Mouse (Mus musculus): ENCODE data around the gene Rps6ka5.

Gene Rps6ka5

DNA sequence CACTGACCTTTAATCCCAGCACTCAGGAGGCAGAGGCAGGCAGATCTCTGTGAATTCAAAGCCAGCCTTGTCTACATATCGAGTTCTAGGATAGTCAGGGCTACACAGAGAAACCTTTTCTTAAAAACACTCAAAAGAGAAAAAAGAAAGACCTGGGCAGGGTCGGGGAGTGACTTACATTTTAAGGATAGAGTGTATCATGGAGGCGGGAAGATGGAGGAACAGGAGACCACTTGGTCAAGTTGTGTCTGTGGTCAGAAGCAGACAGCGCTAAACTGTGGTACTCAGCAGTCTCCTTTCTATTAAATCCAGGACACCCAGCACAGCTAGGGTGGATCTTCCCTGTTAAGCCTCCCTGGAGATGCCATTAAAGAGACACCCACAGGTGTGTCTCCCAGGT, at the start of gene Rps6ka5:
TSS of gene Rps6ka5 (minus strand) at position 333 of the 400 bp plus-strand sequence.
- CTCF ChIA-PET, result no interaction called here

- CTCF ChIA-PET, result no interaction called here
Measured at GRCm38 (mm10) chr12:100775911-100776581, 49.3 kb upstream of the Rps6ka5 start.

DNA sequence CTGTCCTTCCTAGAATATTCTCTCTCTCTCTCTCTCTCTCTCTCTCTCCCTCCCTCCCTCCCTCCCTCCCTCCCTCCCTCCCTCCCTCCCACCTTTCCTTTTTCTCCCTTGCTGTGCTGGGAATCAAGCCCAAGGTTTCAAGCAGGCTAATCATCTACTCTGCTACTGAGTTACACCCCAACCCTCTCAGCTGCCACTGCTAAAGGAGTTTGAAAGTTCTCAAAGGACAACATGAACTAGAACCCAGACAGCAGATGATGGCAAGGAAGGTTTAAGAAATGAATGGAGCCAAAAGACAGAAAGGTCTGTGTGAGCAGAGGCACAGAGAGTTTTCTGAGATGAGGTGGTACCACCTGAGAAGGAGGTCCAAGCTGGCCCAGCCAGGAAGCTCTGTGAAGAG, 48.5 kb upstream of the Rps6ka5 start:
- CTCF ChIA-PET, result no interaction called here

GRCm38 (mm10) chr12:100774756-100775155, 48.0 kb upstream of the Rps6ka5 start:
- CTCF ChIA-PET, result no interaction called here

- CTCF ChIA-PET, result interaction anchor here (0.5 to 0.8 kb wide), 3 partner anchors 39 to 158 kb away, joined by 3 to 17 read pairs (median 3); no protein-coding TSS in a partner anchor
Measured at GRCm38 (mm10) chr12:100772230-100772984, 45.6 kb upstream of the Rps6ka5 start.

DNA sequence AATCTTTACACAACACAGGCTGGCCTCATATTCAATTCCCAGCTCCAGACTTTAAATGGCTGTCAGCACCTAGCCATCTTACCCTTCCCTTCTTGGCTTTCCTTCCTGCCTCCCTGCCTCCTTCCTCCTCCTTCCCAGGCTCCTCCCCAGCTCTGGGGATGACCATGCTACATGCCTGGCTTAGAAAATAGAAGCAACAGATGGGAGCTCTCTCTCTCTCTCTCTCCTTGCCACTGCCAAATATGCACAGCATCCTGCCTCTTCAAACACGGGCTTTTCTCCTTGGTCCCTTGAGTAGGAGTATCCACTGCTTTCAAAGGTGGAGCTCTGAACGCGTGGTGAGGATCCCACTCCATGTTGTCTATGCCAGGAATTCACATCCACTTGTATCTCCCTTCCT, 44.0 kb upstream of the Rps6ka5 start:
- CTCF ChIA-PET, result interaction anchor here (0.6 to 0.7 kb wide), 2 partner anchors 18 to 131 kb away, joined by 4 to 5 read pairs; no protein-coding TSS in a partner anchor

GRCm38 (mm10) chr12:100769871-100770270, 43.1 kb upstream of the Rps6ka5 start:
- CTCF ChIA-PET, result no interaction called here

- CTCF ChIA-PET, result no interaction called here
Measured at GRCm38 (mm10) chr12:100764329-100765018, 37.7 kb upstream of the Rps6ka5 start.

- CTCF ChIA-PET, result no interaction called here
Measured at GRCm38 (mm10) chr12:100762663-100763425, 36.1 kb upstream of the Rps6ka5 start.

DNA sequence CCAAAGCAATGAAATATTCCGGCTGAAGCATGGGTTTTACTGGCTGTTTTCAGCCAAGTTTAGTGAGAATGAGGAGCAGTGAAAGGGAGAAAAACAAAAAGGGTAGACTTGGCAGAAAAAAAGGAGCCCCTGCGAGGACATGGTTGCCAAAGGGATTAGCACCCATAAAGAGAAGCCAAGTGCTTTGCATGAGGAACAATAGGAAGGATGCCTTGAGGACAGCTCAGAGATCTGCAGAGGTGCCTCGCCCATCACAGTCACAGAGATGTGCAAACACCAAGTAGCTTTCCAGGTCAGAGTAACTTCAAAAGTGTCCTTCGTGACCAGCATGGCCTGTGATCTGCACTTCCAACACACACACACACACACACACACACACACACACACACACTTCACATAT, 30.6 kb upstream of the Rps6ka5 start:
- CTCF ChIA-PET, result no interaction called here

DNA sequence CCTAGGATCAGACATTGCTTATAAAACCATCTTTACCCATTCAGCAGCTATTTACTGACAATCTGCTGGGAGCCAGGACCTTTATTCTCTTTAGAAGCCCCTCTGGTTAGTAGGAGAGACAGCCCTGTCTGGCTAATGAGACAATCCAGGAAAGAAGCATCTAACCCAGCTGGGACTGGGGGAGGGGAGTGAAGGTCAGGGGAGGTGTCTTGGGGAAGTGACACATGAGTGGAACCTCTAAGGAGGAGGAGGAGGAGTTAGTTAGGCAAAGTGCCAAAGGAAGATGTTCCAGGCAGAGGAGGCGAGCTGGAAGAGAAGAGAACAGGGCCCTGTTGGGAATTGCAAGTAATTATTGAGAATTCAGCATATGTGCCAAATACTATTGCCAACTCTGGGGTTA, 26.9 kb upstream of the Rps6ka5 start:
- CTCF ChIA-PET, result no interaction called here

DNA sequence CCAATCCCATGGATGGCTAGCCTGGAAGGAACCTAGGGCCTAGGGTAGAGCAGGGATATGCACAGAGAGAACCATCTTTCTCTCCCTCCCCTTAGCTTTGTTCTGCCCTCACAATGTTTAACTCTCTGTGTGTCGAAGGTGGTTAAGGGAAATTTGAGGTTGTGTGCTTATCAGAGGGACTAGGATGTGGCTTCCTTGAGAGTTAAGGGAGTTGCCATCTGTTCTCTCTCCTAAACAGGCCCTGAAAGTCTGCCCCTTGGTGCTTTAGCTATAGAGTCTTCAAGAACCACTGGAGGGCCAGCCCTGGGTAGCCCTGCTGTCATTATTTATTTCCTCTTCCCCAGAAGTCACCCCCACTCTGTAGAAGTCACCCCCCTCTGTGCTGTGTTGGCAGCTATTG, 26.2 kb upstream of the Rps6ka5 start:
- CTCF ChIA-PET, result no interaction called here

GRCm38 (mm10) chr12:100742468-100742867, 15.7 kb upstream of the Rps6ka5 start:
- CTCF ChIA-PET, result no interaction called here

DNA sequence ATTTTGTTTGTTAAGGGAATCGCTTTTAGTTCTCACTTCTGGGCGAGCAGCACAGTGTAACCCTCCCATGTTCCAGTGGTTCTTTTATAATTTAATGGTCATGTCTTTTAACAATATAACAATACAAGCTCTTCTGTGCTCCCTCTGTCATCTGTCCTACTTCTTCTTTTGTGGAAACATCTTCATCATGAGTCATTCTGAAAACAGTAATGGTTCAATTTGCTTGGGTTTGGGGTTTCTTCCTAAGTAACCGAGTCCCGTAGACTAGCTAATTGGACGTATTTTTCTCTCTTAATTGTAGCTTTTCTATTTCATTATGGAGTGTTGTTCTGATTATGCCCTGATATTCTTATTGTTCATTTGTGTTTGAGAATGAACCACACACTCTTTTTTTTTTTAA, 13.5 kb upstream of the Rps6ka5 start:
- CTCF ChIA-PET, result no interaction called here

GRCm38 (mm10) chr12:100739011-100739570, 12.3 kb upstream of the Rps6ka5 start:
- CTCF ChIA-PET, result no interaction called here

- CTCF ChIA-PET, result no interaction called here
Measured at GRCm38 (mm10) chr12:100738498-100738897, 11.7 kb upstream of the Rps6ka5 start.

- CTCF ChIA-PET, result no interaction called here
Measured at GRCm38 (mm10) chr12:100735581-100735980, 8.8 kb upstream of the Rps6ka5 start.

- CTCF ChIA-PET, result no interaction called here
Measured at GRCm38 (mm10) chr12:100735156-100735555, 8.4 kb upstream of the Rps6ka5 start.

DNA sequence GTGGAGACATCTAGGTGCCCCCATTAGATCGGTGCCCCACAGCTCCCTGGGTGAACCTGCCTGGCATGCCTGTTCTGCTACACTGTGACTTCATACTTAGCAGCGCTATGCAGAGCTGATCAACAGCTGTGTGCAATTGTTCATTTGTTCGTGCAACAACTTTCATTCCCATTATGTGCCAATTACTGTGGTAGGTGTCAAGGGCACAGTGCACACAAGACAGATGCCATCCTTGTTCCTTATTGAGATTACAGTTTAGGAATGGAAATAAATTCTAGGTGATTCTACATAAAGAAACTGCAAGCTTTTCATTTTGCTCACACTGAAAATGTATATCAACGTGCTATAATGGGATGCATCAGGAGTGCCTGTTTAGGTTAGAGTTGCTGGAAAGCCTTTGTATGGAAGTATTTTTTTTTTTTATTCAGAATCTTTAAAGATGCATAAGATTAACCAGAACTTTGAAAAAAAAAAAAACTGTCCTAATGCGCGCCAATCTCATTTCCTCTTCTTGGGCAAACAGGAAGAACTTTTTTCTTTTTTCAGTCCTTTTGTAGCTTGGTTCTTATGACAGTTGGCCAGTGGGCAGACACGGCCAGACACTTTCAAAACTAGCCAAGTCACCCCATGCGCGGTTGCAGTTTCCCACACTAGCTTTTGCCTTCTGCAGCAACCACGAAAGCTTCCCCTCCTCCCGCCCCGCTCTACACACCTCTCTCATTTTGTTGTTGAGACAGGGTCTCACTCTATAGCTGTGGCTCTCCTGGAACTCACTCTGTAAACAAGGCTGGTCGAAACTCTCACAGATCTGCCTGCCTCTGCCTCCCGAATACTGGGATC, 2.1 kb upstream of the Rps6ka5 start:
- CTCF ChIA-PET, result interaction anchor here (0.6 to 0.8 kb wide), 4 partner anchors 12 to 208 kb away, joined by 3 to 6 read pairs (median 3); partner anchors contain the start of gene Ttc7b

DNA sequence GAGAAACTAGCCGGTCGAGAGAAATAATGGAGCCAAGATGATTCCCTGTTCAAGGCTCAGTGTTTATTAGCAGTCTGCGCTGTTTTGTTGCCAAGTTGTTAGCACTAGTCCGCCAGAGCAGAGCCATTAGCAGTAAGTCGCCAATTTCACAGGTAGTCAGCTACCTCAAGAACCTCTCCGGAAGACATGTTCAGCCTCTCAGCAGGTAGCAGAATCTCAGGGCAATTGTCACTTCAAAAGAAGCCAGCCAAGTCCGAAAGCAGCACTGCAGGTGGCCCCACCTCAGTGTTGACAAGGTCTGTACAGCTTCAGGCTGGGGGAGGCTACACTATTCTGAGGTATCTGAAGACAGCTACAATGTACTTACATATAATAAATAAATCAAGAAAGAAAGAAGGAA, 1.1 kb upstream of the Rps6ka5 start:
- CTCF ChIA-PET, result no interaction called here

GRCm38 (mm10) chr12:100725458-100725786, 1.4 kb downstream of the Rps6ka5 start:
- CTCF ChIA-PET, result interaction anchor here (0.6 kb wide), 1 partner anchor 30 kb away, joined by 5 read pairs; no protein-coding TSS in a partner anchor

Measured in spleen, embryonic (tissue).